Mouse (Mus musculus): ENCODE measurements around the gene Gm4513. TPM values are rescaled to one million over a fixed set of nuclear protein-coding genes. Genes with fewer than 3 reads are reported as not detected.
"Not testable (repeated sequence)": the region's sequence is repeated elsewhere in the genome, so short reads cannot be mapped to it uniquely, and the experiment has no call there.

The Gm4513 gene
- polyA plus RNA-seq (2015; fragmentation: Nextera tagmentation; extraction: Ambion mirVana), result not detected in 2 replicates

- WGBS, result 90% methylated on average over 3 of the region's 5 CpGs
- H3K27ac ChIP-seq; H3K4me1 ChIP-seq; H3K36me3 ChIP-seq (replicated peaks); H3K27me3 ChIP-seq (replicated peaks); H3K4me3 ChIP-seq; H3K4me2 ChIP-seq; H3K9ac ChIP-seq; H3K9me3 ChIP-seq; ATAC-seq (replicated peaks): not testable (repeated sequence)
These were observed at the start of gene Gm4513 for GRCm38 (mm10) chr7:20598921-20599320. TSS of gene Gm4513 (minus strand) at chr7:20599021.

- WGBS, result no CpG with 5 or more reads among the region's 3 CpGs
- H3K36me3 ChIP-seq (replicated peaks); H3K9me3 ChIP-seq; H3K4me3 ChIP-seq; H3K27ac ChIP-seq; H3K9ac ChIP-seq; H3K4me1 ChIP-seq; H3K4me2 ChIP-seq; ATAC-seq (replicated peaks); H3K27me3 ChIP-seq (replicated peaks): not testable (repeated sequence)
These were observed 22.7 kb downstream of the Gm4513 start, which contains the start of gene Gm4141 for GRCm38 (mm10) chr7:20576141-20576540. TSS of gene Gm4141 (minus strand) at chr7:20576241.

- H3K36me3 ChIP-seq (replicated peaks); H3K4me3 ChIP-seq; H3K27me3 ChIP-seq (replicated peaks); H3K4me1 ChIP-seq; H3K9ac ChIP-seq; H3K9me3 ChIP-seq; ATAC-seq (replicated peaks); H3K27ac ChIP-seq; H3K4me2 ChIP-seq: not testable (repeated sequence)
- no CpG with 5 or more reads among the region's 1 CpGs for WGBS
These were observed 53.2 kb downstream of the Gm4513 start, which contains the start of gene Gm5726 for GRCm38 (mm10) chr7:20545657-20546056. TSS of gene Gm5726 (minus strand) at chr7:20545757.

Other genes with a start within 250 kb of the Gm4513 start
- not detected in 2 replicates for gene Gm5728, start 223.6 kb downstream of the Gm4513 start, polyA plus RNA-seq (2015; fragmentation: Nextera tagmentation; extraction: Ambion mirVana)
- gene Vmn1r100, start 181.1 kb downstream of the Gm4513 start, polyA plus RNA-seq (2015; fragmentation: Nextera tagmentation; extraction: Ambion mirVana), result not detected in 2 replicates
- gene Vmn1r101, start 156.4 kb downstream of the Gm4513 start, polyA plus RNA-seq (2015; fragmentation: Nextera tagmentation; extraction: Ambion mirVana), result not detected in 2 replicates
- gene Gm10670, start 124.1 kb downstream of the Gm4513 start, polyA plus RNA-seq (2015; fragmentation: Nextera tagmentation; extraction: Ambion mirVana), result not detected in 2 replicates
- gene Vmn1r103, start 88.5 kb downstream of the Gm4513 start, polyA plus RNA-seq (2015; fragmentation: Nextera tagmentation; extraction: Ambion mirVana), result not detected in 2 replicates
- gene Vmn1r104, start 65.2 kb downstream of the Gm4513 start, polyA plus RNA-seq (2015; fragmentation: Nextera tagmentation; extraction: Ambion mirVana), result not detected in 2 replicates
- not detected in 2 replicates for gene Gm5726, start 53.3 kb downstream of the Gm4513 start, polyA plus RNA-seq (2015; fragmentation: Nextera tagmentation; extraction: Ambion mirVana)
- gene Gm4141, start 22.8 kb downstream of the Gm4513 start, polyA plus RNA-seq (2015; fragmentation: Nextera tagmentation; extraction: Ambion mirVana), result not detected in 2 replicates
- not detected in 2 replicates for gene Vmn1r107, start 69.9 kb upstream of the Gm4513 start, polyA plus RNA-seq (2015; fragmentation: Nextera tagmentation; extraction: Ambion mirVana)
- gene Vmn1r111, start 104.2 kb upstream of the Gm4513 start, polyA plus RNA-seq (2015; fragmentation: Nextera tagmentation; extraction: Ambion mirVana), result not detected in 2 replicates
- gene Gm10668, start 131.6 kb upstream of the Gm4513 start, polyA plus RNA-seq (2015; fragmentation: Nextera tagmentation; extraction: Ambion mirVana), result not detected in 2 replicates
- not detected in 2 replicates for gene Vmn1r112, start 172.2 kb upstream of the Gm4513 start, polyA plus RNA-seq (2015; fragmentation: Nextera tagmentation; extraction: Ambion mirVana)
- not detected in 2 replicates for gene Vmn1r113, start 188.3 kb upstream of the Gm4513 start, polyA plus RNA-seq (2015; fragmentation: Nextera tagmentation; extraction: Ambion mirVana)
- gene Vmn1r114, start 213.2 kb upstream of the Gm4513 start, polyA plus RNA-seq (2015; fragmentation: Nextera tagmentation; extraction: Ambion mirVana), result not detected in 2 replicates
- not detected in 2 replicates for gene Vmn1r115, start 246.0 kb upstream of the Gm4513 start, polyA plus RNA-seq (2015; fragmentation: Nextera tagmentation; extraction: Ambion mirVana)

Data from midbrain, embryonic 15.5 days (tissue).